Mouse (Mus musculus): ENCODE data around the gene Safb2.

Safb2 gene

GRCm38 (mm10) chr17:56609452-56610171 lies 25.2 kb upstream of the Safb2 start, which contains the start of gene 2410015M20Rik:
TSS of gene 2410015M20Rik (minus strand) at chr17:56609771.
- peak; percentile 72 for DNase-seq (ENCODE audit: low spot score)

- no peak for DNase-seq (ENCODE audit: low spot score)
Observed at GRCm38 (mm10) chr17:56608699-56609098, 24.3 kb upstream of the Safb2 start.

- no peak for DNase-seq (ENCODE audit: low spot score)
Observed at GRCm38 (mm10) chr17:56607521-56608062, 23.2 kb upstream of the Safb2 start.

GRCm38 (mm10) chr17:56605431-56605830 lies 21.0 kb upstream of the Safb2 start:
- no peak for DNase-seq (ENCODE audit: low spot score)

GRCm38 (mm10) chr17:56604422-56604821 lies 20.0 kb upstream of the Safb2 start:
- DNase-seq (ENCODE audit: low spot score) = no peak

GRCm38 (mm10) chr17:56604070-56604380 lies 19.6 kb upstream of the Safb2 start:
- no peak for DNase-seq (ENCODE audit: low spot score)

- no peak for DNase-seq (ENCODE audit: low spot score)
Observed at GRCm38 (mm10) chr17:56603186-56604069, 19.0 kb upstream of the Safb2 start.

GRCm38 (mm10) chr17:56593527-56594271 lies 9.3 kb upstream of the Safb2 start:
- no peak for DNase-seq (ENCODE audit: low spot score)

- no peak for DNase-seq (ENCODE audit: low spot score)
Observed at GRCm38 (mm10) chr17:56592553-56592952, 8.2 kb upstream of the Safb2 start.

GRCm38 (mm10) chr17:56588921-56589320 lies 4.5 kb upstream of the Safb2 start:
- DNase-seq (ENCODE audit: low spot score) = no peak

- no peak for DNase-seq (ENCODE audit: low spot score)
Observed at GRCm38 (mm10) chr17:56587773-56588172, 3.4 kb upstream of the Safb2 start.

GRCm38 (mm10) chr17:56585171-56585821 lies 911 bp upstream of the Safb2 start:
- DNase-seq (ENCODE audit: low spot score) = no peak

GRCm38 (mm10) chr17:56583611-56584256 lies 651 bp downstream of the Safb2 start:
- no peak for DNase-seq (ENCODE audit: low spot score)

- no peak for DNase-seq (ENCODE audit: low spot score)
Observed at GRCm38 (mm10) chr17:56583071-56583470, 1.3 kb downstream of the Safb2 start.

GRCm38 (mm10) chr17:56572939-56573338 lies 11.4 kb downstream of the Safb2 start:
- no peak for DNase-seq (ENCODE audit: low spot score)

- no peak for DNase-seq (ENCODE audit: low spot score)
Observed at GRCm38 (mm10) chr17:56572154-56572553, 12.2 kb downstream of the Safb2 start.

GRCm38 (mm10) chr17:56570287-56570686 lies 14.1 kb downstream of the Safb2 start:
- DNase-seq (ENCODE audit: low spot score) = no peak

GRCm38 (mm10) chr17:56567370-56567769 lies 17.0 kb downstream of the Safb2 start:
- DNase-seq (ENCODE audit: low spot score) = no peak

- DNase-seq (ENCODE audit: low spot score) = no peak
Observed at GRCm38 (mm10) chr17:56566918-56567317, 17.5 kb downstream of the Safb2 start.

GRCm38 (mm10) chr17:56566293-56566692 lies 18.1 kb downstream of the Safb2 start:
- DNase-seq (ENCODE audit: low spot score) = no peak

GRCm38 (mm10) chr17:56561866-56562265 lies 22.5 kb downstream of the Safb2 start:
- no peak for DNase-seq (ENCODE audit: low spot score)
